Mouse (Mus musculus): ENCODE results near the gene Ibsp. TPM values are rescaled to one million over a fixed set of nuclear protein-coding genes. Genes with fewer than 3 reads are reported as not detected.

Ibsp gene
- 0.05 and 0.09 TPM in 2 replicates for polyA plus RNA-seq (2012; rRNA removed)

GRCm38 (mm10) chr5:104298994-104299393 lies at the start of gene Ibsp:
TSS of gene Ibsp (plus strand) at chr5:104299171.
- no peaks in the 10 kb centered on the region for H3K4me1 ChIP-seq (replicated peaks; ENCODE audit: control insufficient read depth, insufficient read depth, low read length)
- H3K27me3 ChIP-seq (ENCODE audit: control insufficient read depth, insufficient read depth, low read length): no peaks in the 10 kb centered on the region
- H3K4me3 ChIP-seq (ENCODE audit: control insufficient read depth, insufficient read depth, low read length): no peak within 1 kb of the TSS
- no peak for DNase-seq
- TF ChIP-seq CTCF (IDR thresholded peaks at IDR 0.05; ENCODE audit: borderline replicate concordance, control insufficient read depth, extremely low read depth, insufficient read depth, low read length, poor library complexity): no peak
- no peak for TF ChIP-seq POLR2A (IDR thresholded peaks at IDR 0.05; ENCODE audit: control insufficient read depth, extremely low read depth, insufficient read depth, low read length, poor library complexity)
- H3K27ac ChIP-seq (ENCODE audit: control insufficient read depth, insufficient read depth, low read length): no peak within 1 kb of the TSS
- no peaks in the 10 kb centered on the region for H3K36me3 ChIP-seq (ENCODE audit: control insufficient read depth, insufficient read depth, low read length)
- 78% methylated on average over 6 of the region's 6 CpGs for WGBS

GRCm38 (mm10) chr5:104251811-104252210 lies 47.2 kb upstream of the Ibsp start:
- Histone ChIP-seq H3K36me3 (ENCODE audit: control insufficient read depth, insufficient read depth, low read length) (no peaks in the 10 kb centered on the region), H3K4me1 (replicated peaks; ENCODE audit: control insufficient read depth, insufficient read depth, low read length) (no peaks in the 10 kb centered on the region), H3K4me3 (ENCODE audit: control insufficient read depth, insufficient read depth, low read length) (no peak overlapping the region), H3K27ac (ENCODE audit: control insufficient read depth, insufficient read depth, low read length) (no peak overlapping the region), H3K27me3 (ENCODE audit: control insufficient read depth, insufficient read depth, low read length) (no peaks in the 10 kb centered on the region)
- no peak for DNase-seq
- TF ChIP-seq CTCF (IDR thresholded peaks at IDR 0.05; ENCODE audit: borderline replicate concordance, control insufficient read depth, extremely low read depth, insufficient read depth, low read length, poor library complexity): no peak
- no peak for TF ChIP-seq POLR2A (IDR thresholded peaks at IDR 0.05; ENCODE audit: control insufficient read depth, extremely low read depth, insufficient read depth, low read length, poor library complexity)
- 80% methylated on average over 5 of the region's 5 CpGs for WGBS

- TF ChIP-seq CTCF (IDR thresholded peaks at IDR 0.05; ENCODE audit: borderline replicate concordance, control insufficient read depth, extremely low read depth, insufficient read depth, low read length, poor library complexity): no peak
- TF ChIP-seq POLR2A (IDR thresholded peaks at IDR 0.05; ENCODE audit: control insufficient read depth, extremely low read depth, insufficient read depth, low read length, poor library complexity): no peak
- H3K27ac ChIP-seq (ENCODE audit: control insufficient read depth, insufficient read depth, low read length): no peak overlapping the region
These were observed 42.4 kb upstream of the Ibsp start for GRCm38 (mm10) chr5:104256585-104256984.

GRCm38 (mm10) chr5:104261908-104262461 lies 37.0 kb upstream of the Ibsp start:
- Histone ChIP-seq H3K36me3 (ENCODE audit: control insufficient read depth, insufficient read depth, low read length) (no peaks in the 10 kb centered on the region), H3K4me1 (replicated peaks; ENCODE audit: control insufficient read depth, insufficient read depth, low read length) (no peaks in the 10 kb centered on the region), H3K4me3 (ENCODE audit: control insufficient read depth, insufficient read depth, low read length) (no peak overlapping the region), H3K27ac (ENCODE audit: control insufficient read depth, insufficient read depth, low read length) (no peak overlapping the region), H3K27me3 (ENCODE audit: control insufficient read depth, insufficient read depth, low read length) (no peaks in the 10 kb centered on the region)
- TF ChIP-seq CTCF (IDR thresholded peaks at IDR 0.05; ENCODE audit: borderline replicate concordance, control insufficient read depth, extremely low read depth, insufficient read depth, low read length, poor library complexity) (no peak), POLR2A (IDR thresholded peaks at IDR 0.05; ENCODE audit: control insufficient read depth, extremely low read depth, insufficient read depth, low read length, poor library complexity) (no peak)
- WGBS: 76% methylated on average over 4 of the region's 4 CpGs
- no peak for DNase-seq

More at GRCm38 (mm10) chr5:104256585-104256984, 42.4 kb upstream of the Ibsp start:
- WGBS: 70% methylated on average over 3 of the region's 3 CpGs
- no peak for DNase-seq
- Histone ChIP-seq H3K4me1 (replicated peaks; ENCODE audit: control insufficient read depth, insufficient read depth, low read length) (no peaks in the 10 kb centered on the region), H3K4me3 (ENCODE audit: control insufficient read depth, insufficient read depth, low read length) (no peak overlapping the region), H3K36me3 (ENCODE audit: control insufficient read depth, insufficient read depth, low read length) (no peaks in the 10 kb centered on the region), H3K27me3 (ENCODE audit: control insufficient read depth, insufficient read depth, low read length) (no peaks in the 10 kb centered on the region)

GRCm38 (mm10) chr5:104263014-104263776 lies 35.8 kb upstream of the Ibsp start:
- no peak for TF ChIP-seq POLR2A (IDR thresholded peaks at IDR 0.05; ENCODE audit: control insufficient read depth, extremely low read depth, insufficient read depth, low read length, poor library complexity)
- Histone ChIP-seq H3K4me3 (ENCODE audit: control insufficient read depth, insufficient read depth, low read length) (no peak overlapping the region), H3K27ac (ENCODE audit: control insufficient read depth, insufficient read depth, low read length) (no peak overlapping the region), H3K36me3 (ENCODE audit: control insufficient read depth, insufficient read depth, low read length) (no peaks in the 10 kb centered on the region), H3K4me1 (replicated peaks; ENCODE audit: control insufficient read depth, insufficient read depth, low read length) (no peaks in the 10 kb centered on the region), H3K27me3 (ENCODE audit: control insufficient read depth, insufficient read depth, low read length) (no peaks in the 10 kb centered on the region)
- WGBS: 92% methylated on average over 13 of the region's 13 CpGs
- no peak for DNase-seq

GRCm38 (mm10) chr5:104294201-104294600 lies 4.8 kb upstream of the Ibsp start:
- 84% methylated on average over 6 of the region's 6 CpGs for WGBS
- H3K4me1 ChIP-seq (replicated peaks; ENCODE audit: control insufficient read depth, insufficient read depth, low read length): no peaks in the 10 kb centered on the region
- no peak overlapping the region for H3K27ac ChIP-seq (ENCODE audit: control insufficient read depth, insufficient read depth, low read length)
- H3K4me3 ChIP-seq (ENCODE audit: control insufficient read depth, insufficient read depth, low read length): no peak overlapping the region
- TF ChIP-seq CTCF (IDR thresholded peaks at IDR 0.05; ENCODE audit: borderline replicate concordance, control insufficient read depth, extremely low read depth, insufficient read depth, low read length, poor library complexity): no peak
- no peak for TF ChIP-seq POLR2A (IDR thresholded peaks at IDR 0.05; ENCODE audit: control insufficient read depth, extremely low read depth, insufficient read depth, low read length, poor library complexity)
- H3K27me3 ChIP-seq (ENCODE audit: control insufficient read depth, insufficient read depth, low read length): no peaks in the 10 kb centered on the region
- no peaks in the 10 kb centered on the region for H3K36me3 ChIP-seq (ENCODE audit: control insufficient read depth, insufficient read depth, low read length)
- DNase-seq: no peak

All from thymus, adult 2 months (tissue).